Mouse (Mus musculus): ENCODE data around the gene Pomgnt2. TPM values are rescaled to one million over a fixed set of nuclear protein-coding genes. Genes with fewer than 3 reads are reported as not detected.

Gene Pomgnt2
- polyA plus RNA-seq, 1 experiment from 2014 or later, result 10.5 TPM

GRCm38 (mm10) chr9:122030706-122031105 is 33.8 kb upstream of the Pomgnt2 start:
- ATAC-seq (ENCODE audit: insufficient read depth), result no peak
- H3K27ac ChIP-seq (ENCODE audit: low read depth), result no peak overlapping the region
- no peaks in the 10 kb centered on the region for H3K27me3 ChIP-seq (ENCODE audit: insufficient read depth, low read length)
- no peak overlapping the region for H3K9ac ChIP-seq
- no peaks in the 10 kb centered on the region for H3K9me3 ChIP-seq (ENCODE audit: low read depth, low read length)
- no peak overlapping the region for H3K4me3 ChIP-seq (ENCODE audit: low read depth, low read length)
- H3K4me1 ChIP-seq (ENCODE audit: insufficient read depth), result peaks cover 9% of the 10 kb centered on the region; the same call in 1 of the 2 replicates
- 54% methylated on average over 5 of the region's 5 CpGs for WGBS
- no peak for DNase-seq
- TF ChIP-seq CTCF (IDR thresholded peaks at IDR 0.05; ENCODE audit: low read depth), result no peak
- no peaks in the 10 kb centered on the region for H3K36me3 ChIP-seq (ENCODE audit: insufficient read depth)
- H3K4me2 ChIP-seq, result no peak overlapping the region

- no peak for DNase-seq
- no peaks in the 10 kb centered on the region for H3K36me3 ChIP-seq (ENCODE audit: insufficient read depth)
- 83% methylated on average over 7 of the region's 7 CpGs for WGBS
- no peak overlapping the region for H3K4me2 ChIP-seq
- H3K27ac ChIP-seq (ENCODE audit: low read depth), result no peak overlapping the region
- H3K4me1 ChIP-seq (ENCODE audit: insufficient read depth), result peaks cover 9% of the 10 kb centered on the region; the same call in 1 of the 2 replicates
- no peaks in the 10 kb centered on the region for H3K27me3 ChIP-seq (ENCODE audit: insufficient read depth, low read length)
- no peak overlapping the region for H3K9ac ChIP-seq
- no peak overlapping the region for H3K4me3 ChIP-seq (ENCODE audit: low read depth, low read length)
- TF ChIP-seq CTCF (IDR thresholded peaks at IDR 0.05; ENCODE audit: low read depth), result no peak
- no peaks in the 10 kb centered on the region for H3K9me3 ChIP-seq (ENCODE audit: low read depth, low read length)
- no peak for ATAC-seq (ENCODE audit: insufficient read depth)
Observed at GRCm38 (mm10) chr9:122029765-122030164, 32.9 kb upstream of the Pomgnt2 start.

GRCm38 (mm10) chr9:122027914-122028745 is 31.2 kb upstream of the Pomgnt2 start:
- TF ChIP-seq CTCF (IDR thresholded peaks at IDR 0.05; ENCODE audit: low read depth), result no peak
- no peak overlapping the region for H3K9ac ChIP-seq
- peak overlapping the region; percentile 13; the same call in 1 of the 2 replicates for H3K27ac ChIP-seq (ENCODE audit: low read depth)
- no peaks in the 10 kb centered on the region for H3K27me3 ChIP-seq (ENCODE audit: insufficient read depth, low read length)
- H3K4me2 ChIP-seq, result no peak overlapping the region
- H3K9me3 ChIP-seq (ENCODE audit: low read depth, low read length), result no peaks in the 10 kb centered on the region
- peaks cover 9% of the 10 kb centered on the region; the same call in 1 of the 2 replicates for H3K4me1 ChIP-seq (ENCODE audit: insufficient read depth)
- peak; percentile 69 for DNase-seq
- no peak overlapping the region for H3K4me3 ChIP-seq (ENCODE audit: low read depth, low read length)
- no peaks in the 10 kb centered on the region for H3K36me3 ChIP-seq (ENCODE audit: insufficient read depth)
- 62% methylated on average over 11 of the region's 11 CpGs for WGBS
- ATAC-seq (ENCODE audit: insufficient read depth), result 0 out of 2 replicates have a peak, but pooled peaks have one; percentile 6

- H3K9ac ChIP-seq, result no peak overlapping the region
- no peaks in the 10 kb centered on the region for H3K27me3 ChIP-seq (ENCODE audit: insufficient read depth, low read length)
- TF ChIP-seq CTCF (IDR thresholded peaks at IDR 0.05; ENCODE audit: low read depth), result no peak
- no peak overlapping the region for H3K4me2 ChIP-seq
- 58% methylated on average over 6 of the region's 6 CpGs for WGBS
- no peaks in the 10 kb centered on the region for H3K9me3 ChIP-seq (ENCODE audit: low read depth, low read length)
- H3K4me3 ChIP-seq (ENCODE audit: low read depth, low read length), result no peak overlapping the region
- peaks cover 9% of the 10 kb centered on the region; the same call in 1 of the 2 replicates for H3K4me1 ChIP-seq (ENCODE audit: insufficient read depth)
- DNase-seq (peak; percentile 38), ATAC-seq (ENCODE audit: insufficient read depth) (0 out of 2 replicates have a peak, but pooled peaks have one; percentile 9)
- H3K36me3 ChIP-seq (ENCODE audit: insufficient read depth), result no peaks in the 10 kb centered on the region
- H3K27ac ChIP-seq (ENCODE audit: low read depth), result peak overlapping the region; percentile 13; the same call in 1 of the 2 replicates
Observed at GRCm38 (mm10) chr9:122027081-122027913, 30.4 kb upstream of the Pomgnt2 start.

- no peak overlapping the region for H3K9ac ChIP-seq
- peak overlapping the region; percentile 30; the same call in 1 of the 2 replicates for H3K27ac ChIP-seq (ENCODE audit: low read depth)
- no peak for TF ChIP-seq CTCF (IDR thresholded peaks at IDR 0.05; ENCODE audit: low read depth)
- H3K4me2 ChIP-seq, result no peak overlapping the region
- H3K9me3 ChIP-seq (ENCODE audit: low read depth, low read length), result no peaks in the 10 kb centered on the region
- no peak overlapping the region for H3K4me3 ChIP-seq (ENCODE audit: low read depth, low read length)
- H3K36me3 ChIP-seq (ENCODE audit: insufficient read depth), result no peaks in the 10 kb centered on the region
- DNase-seq (no peak), ATAC-seq (ENCODE audit: insufficient read depth) (no peak)
- H3K27me3 ChIP-seq (ENCODE audit: insufficient read depth, low read length), result no peaks in the 10 kb centered on the region
- peaks cover 9% of the 10 kb centered on the region; the same call in 1 of the 2 replicates for H3K4me1 ChIP-seq (ENCODE audit: insufficient read depth)
- WGBS, result 55% methylated on average over 7 of the region's 7 CpGs
Observed at GRCm38 (mm10) chr9:122025855-122026590, 29.1 kb upstream of the Pomgnt2 start.

- 81% methylated on average over 6 of the region's 6 CpGs for WGBS
- Histone ChIP-seq H3K4me3 (ENCODE audit: low read depth, low read length) (no peak overlapping the region), H3K9ac (no peak overlapping the region), H3K36me3 (ENCODE audit: insufficient read depth) (no peaks in the 10 kb centered on the region), H3K4me2 (no peak overlapping the region), H3K9me3 (ENCODE audit: low read depth, low read length) (no peaks in the 10 kb centered on the region), H3K27ac (ENCODE audit: low read depth) (no peak overlapping the region), H3K27me3 (ENCODE audit: insufficient read depth, low read length) (no peaks in the 10 kb centered on the region), H3K4me1 (ENCODE audit: insufficient read depth) (peaks cover 9% of the 10 kb centered on the region; the same call in 1 of the 2 replicates)
- no peak for TF ChIP-seq CTCF (IDR thresholded peaks at IDR 0.05; ENCODE audit: low read depth)
- DNase-seq (no peak), ATAC-seq (ENCODE audit: insufficient read depth) (no peak)
Observed at GRCm38 (mm10) chr9:122024419-122024818, 27.5 kb upstream of the Pomgnt2 start.
